Mouse (Mus musculus) heart, postnatal 36 days (tissue): ENCODE data around the gene 9930022D16Rik. TPM values are rescaled to one million over a fixed set of nuclear protein-coding genes. Genes with fewer than 3 reads are reported as not detected.

Experiments
- DNase-seq, 2 experiments: peaks; one replicate each; pipeline ENCODE4 v3.0.0; 2021 to 2022
- intact Hi-C: fragments of 180-260 bp; cut with DNase I; formaldehyde crosslinking; loops from one replicate; pipeline ENCODE4 v1.15.1; 2025
- microRNA-seq, 2 experiments: library from miRNA; unstranded; fragments of <30 nt; microRNA quantifications; one replicate each; pipeline ENCODE4 v1.2.0; 2021; ENCODE audit warnings: borderline number of aligned reads in 2 of 2
- total RNA-seq, 2 experiments: library from RNA; stranded (reverse); gene quantifications; 2 replicates each; pipeline ENCODE4 v1.2.3; 2021

The 9930022D16Rik gene
- total RNA-seq, 2 experiments from 2014 or later, result not detected

GRCm38 (mm10) chr11:109443468-109444263 lies 29.9 kb downstream of the 9930022D16Rik start:
- no peak for DNase-seq
- intact Hi-C loops, result loop anchor here (1.0 to 5.0 kb wide), 3 partner anchors 199 to 824 kb away; no protein-coding TSS in a partner anchor

GRCm38 (mm10) chr11:109444600-109444999 lies 30.9 kb downstream of the 9930022D16Rik start:
- DNase-seq, result no peak
- intact Hi-C loops, result loop anchor here (1.0 to 5.0 kb wide), 3 partner anchors 200 to 823 kb away; no protein-coding TSS in a partner anchor

- no peak for DNase-seq
- intact Hi-C loops, result loop anchor here (1.0 to 2.0 kb wide), 2 partner anchors 140 to 201 kb away; no protein-coding TSS in a partner anchor
Measured at GRCm38 (mm10) chr11:109445438-109446035, 31.8 kb downstream of the 9930022D16Rik start.

- DNase-seq, result no peak
- intact Hi-C loops, result no loop called here
Measured at GRCm38 (mm10) chr11:109451169-109451568, 37.5 kb downstream of the 9930022D16Rik start.

GRCm38 (mm10) chr11:109456261-109456660 lies 42.5 kb downstream of the 9930022D16Rik start:
- intact Hi-C loops, result no loop called here
- DNase-seq, result no peak

GRCm38 (mm10) chr11:109458165-109458564 lies 44.4 kb downstream of the 9930022D16Rik start:
- DNase-seq, result no peak
- intact Hi-C loops, result no loop called here

- no peak for DNase-seq
- intact Hi-C loops, result no loop called here
Measured at GRCm38 (mm10) chr11:109460586-109460985, 46.9 kb downstream of the 9930022D16Rik start.

- intact Hi-C loops, result no loop called here
- DNase-seq, result no peak
Measured at GRCm38 (mm10) chr11:109465068-109465467, 51.4 kb downstream of the 9930022D16Rik start.

GRCm38 (mm10) chr11:109466987-109467386 lies 53.3 kb downstream of the 9930022D16Rik start:
- intact Hi-C loops, result no loop called here
- no peak for DNase-seq

GRCm38 (mm10) chr11:109468133-109468532 lies 54.4 kb downstream of the 9930022D16Rik start:
- intact Hi-C loops, result no loop called here
- no peak for DNase-seq

Small RNAs within 50 kb of the gene (microRNA-seq; reads per million reads assigned to microRNA genes)
- gene Gm25540, result 0 reads per million in 2 experiments

Other genes starting within 250 kb of the 9930022D16Rik start
- under 1 TPM in 1 of 2 experiments, not detected in 1; 0.14 TPM for gene Rgs9, start 115.8 kb upstream of the 9930022D16Rik start, total RNA-seq
- 10 to 100 TPM; 33.7 to 34.2 TPM for gene Gna13, start 51.1 kb upstream of the 9930022D16Rik start, total RNA-seq
- 10 to 100 TPM; 51.9 to 56.7 TPM for gene Amz2, start 12.0 kb downstream of the 9930022D16Rik start, total RNA-seq
- 1 to 10 TPM; 1.4 to 1.9 TPM for gene Arsg, start 59.5 kb downstream of the 9930022D16Rik start, total RNA-seq
- gene Slc16a6, start 59.7 kb downstream of the 9930022D16Rik start, total RNA-seq, result 1 to 10 TPM; 5.5 to 7.4 TPM
- 100 to 1,000 TPM; 116 TPM for gene Wipi1, start 198.1 kb downstream of the 9930022D16Rik start, total RNA-seq
- gene Prkar1a, start 235.5 kb downstream of the 9930022D16Rik start, total RNA-seq, result 100 to 1,000 TPM; 309 to 323 TPM